Mouse (Mus musculus) 416B (cell line): ENCODE data around the gene Cpvl.

Source experiments
- DNase-seq: peaks from one replicate; pipeline ENCODE4 v3.0.0; 2011; ENCODE audit warnings: low read depth

The Cpvl gene

GRCm38 (mm10) chr6:53884931-53885330 is 93.5 kb downstream of the Cpvl start:
- DNase-seq: no peak

GRCm38 (mm10) chr6:53884496-53884895 is 94.0 kb downstream of the Cpvl start:
- DNase-seq: no peak

GRCm38 (mm10) chr6:53883405-53883804 is 95.1 kb downstream of the Cpvl start:
- no peak for DNase-seq

- DNase-seq: no peak
Measured at GRCm38 (mm10) chr6:53881623-53882022, 96.8 kb downstream of the Cpvl start.

GRCm38 (mm10) chr6:53881235-53881606 is 97.2 kb downstream of the Cpvl start:
- no peak for DNase-seq

- DNase-seq: no peak
Measured at GRCm38 (mm10) chr6:53880530-53881234, 97.8 kb downstream of the Cpvl start.

GRCm38 (mm10) chr6:53879567-53879966 is 98.9 kb downstream of the Cpvl start:
- no peak for DNase-seq

- no peak for DNase-seq
Measured at GRCm38 (mm10) chr6:53874881-53875429, 103.5 kb downstream of the Cpvl start.

GRCm38 (mm10) chr6:53871903-53872302 is 106.6 kb downstream of the Cpvl start:
- DNase-seq: no peak

GRCm38 (mm10) chr6:53863011-53863410 is 115.5 kb downstream of the Cpvl start:
- DNase-seq: no peak

- DNase-seq: no peak
Measured at GRCm38 (mm10) chr6:53859106-53859505, 119.4 kb downstream of the Cpvl start.

- no peak for DNase-seq
Measured at GRCm38 (mm10) chr6:53857822-53858221, 120.6 kb downstream of the Cpvl start.

GRCm38 (mm10) chr6:53856775-53857174 is 121.7 kb downstream of the Cpvl start:
- DNase-seq: no peak

- DNase-seq: no peak
Measured at GRCm38 (mm10) chr6:53854971-53855856, 123.3 kb downstream of the Cpvl start.

- no peak for DNase-seq
Measured at GRCm38 (mm10) chr6:53854226-53854625, 124.2 kb downstream of the Cpvl start.

- no peak for DNase-seq
Measured at GRCm38 (mm10) chr6:53853546-53853945, 124.9 kb downstream of the Cpvl start.

- DNase-seq: no peak
Measured at GRCm38 (mm10) chr6:53844626-53845025, 133.8 kb downstream of the Cpvl start.

- no peak for DNase-seq
Measured at GRCm38 (mm10) chr6:53825213-53825612, 153.3 kb downstream of the Cpvl start.
